Mouse (Mus musculus) spleen, postnatal 14 days (tissue): ENCODE data around the gene Capn13.
"Not testable (repeated sequence)": the region's sequence is repeated elsewhere in the genome, so short reads cannot be mapped to it uniquely, and the experiment has no call there.

ENCODE experiments used
- DNase-seq, 2 experiments: peaks; one replicate each; pipeline ENCODE4 v3.0.0; 2021 to 2022; ENCODE audit warnings: low spot score in 2 of 2

The Capn13 gene

GRCm38 (mm10) chr17:73277770-73278169, 122.9 kb downstream of the Capn13 start:
- DNase-seq: no peak

- DNase-seq: no peak
Observed at GRCm38 (mm10) chr17:73275066-73275465, 125.6 kb downstream of the Capn13 start.

GRCm38 (mm10) chr17:73273809-73274208, 126.9 kb downstream of the Capn13 start:
- DNase-seq: no peak

- no peak for DNase-seq
Observed at GRCm38 (mm10) chr17:73271797-73272600, 128.7 kb downstream of the Capn13 start.

- no peak for DNase-seq
Observed at GRCm38 (mm10) chr17:73270871-73271796, 129.5 kb downstream of the Capn13 start.

- no peak for DNase-seq
Observed at GRCm38 (mm10) chr17:73263077-73263501, 137.6 kb downstream of the Capn13 start.

- no peak for DNase-seq
Observed at GRCm38 (mm10) chr17:73262558-73262957, 138.1 kb downstream of the Capn13 start.

- DNase-seq: not testable (repeated sequence)
Observed at GRCm38 (mm10) chr17:73259258-73259657, 141.4 kb downstream of the Capn13 start.

GRCm38 (mm10) chr17:73258620-73259019, 142.0 kb downstream of the Capn13 start:
- no peak for DNase-seq
